Mouse (Mus musculus) liver, embryonic 14.5 days (tissue): ENCODE results near the gene Iqsec1. TPM values are rescaled to one million over a fixed set of nuclear protein-coding genes. Genes with fewer than 3 reads are reported as not detected.

ENCODE experiments used
- ATAC-seq: fragments of 200-750 bp; cut with Nextera tagmentation; 2 replicates; pipeline ENCODE4 v1.8.0; 2017; ENCODE audit warnings: moderate number of reproducible peaks, mild to moderate bottlenecking, moderate library complexity; ENCODE audit not compliant: insufficient read depth
- DNase-seq, 3 experiments: peaks; one replicate each; pipeline ENCODE4 v3.0.0-alpha.2; 2012 to 2013; ENCODE audit warnings: low read depth in 3 of 3, low spot score in 3 of 3
- H3K27ac ChIP-seq: fragments of 300-500 bp; sonication (generic); 2 replicates; pipeline ENCODE4 v1.5.1; 2014; ENCODE audit warnings: moderate library complexity, mild to moderate bottlenecking, control low read depth, inconsistent platforms
- H3K27me3 ChIP-seq: fragments of 300-500 bp; sonication (generic); 2 replicates; pipeline ENCODE4 v1.6.1; 2014; ENCODE audit warnings: mild to moderate bottlenecking, low read length, moderate library complexity; ENCODE audit not compliant: control insufficient read depth, insufficient read depth
- H3K36me3 ChIP-seq: fragments of 300-500 bp; sonication (generic); replicated peaks from 2 replicates; pipeline ENCODE4 v1.6.1; 2014; ENCODE audit warnings: low read depth; ENCODE audit not compliant: control insufficient read depth, insufficient read depth
- H3K4me1 ChIP-seq, 2 experiments: fragments of 200-500 bp in 1 of 2; fragments of 300-500 bp in 1 of 2; sonication (generic) in 1 of 2; replicated peaks; 2 replicates each; pipeline ENCODE4 v1.6.1; 2012 to 2014; ENCODE audit warnings: antibody characterized with exemption in 1 of 2, inconsistent platforms in 1 of 2, low read length in 1 of 2; ENCODE audit not compliant: control insufficient read depth in 2 of 2, insufficient read depth in 2 of 2
- H3K4me2 ChIP-seq: fragments of 300-500 bp; sonication (generic); 2 replicates; pipeline ENCODE4 v1.6.1; 2014; ENCODE audit warnings: low read depth, mild to moderate bottlenecking, control low read depth, moderate library complexity
- H3K4me3 ChIP-seq, 2 experiments: fragments of 200-500 bp in 1 of 2; fragments of 300-500 bp in 1 of 2; sonication (generic) in 1 of 2; 2 replicates each; pipeline ENCODE4 v1.5.1; 2012 to 2014; ENCODE audit warnings: low read depth in 2 of 2, low read length in 2 of 2, mild to moderate bottlenecking in 2 of 2, control low read depth in 1 of 2, inconsistent platforms in 1 of 2, moderate library complexity in 1 of 2; ENCODE audit not compliant: insufficient read depth in 1 of 2
- H3K9ac ChIP-seq: fragments of 300-500 bp; sonication (generic); replicated peaks from 2 replicates; pipeline ENCODE4 v1.6.1; 2014; ENCODE audit warnings: mild to moderate bottlenecking, control low read depth, moderate library complexity
- H3K9me3 ChIP-seq: fragments of 300-500 bp; sonication (generic); 2 replicates; pipeline ENCODE4 v1.6.1; 2016; ENCODE audit warnings: low read length, mixed read lengths; ENCODE audit not compliant: control insufficient read depth
- CTCF ChIP-seq: IDR thresholded peaks from 2 replicates; pipeline ENCODE4 v1.5.1; 2016; ENCODE audit warnings: antibody characterized with exemption, low read depth, control low read depth
- EP300 ChIP-seq: IDR thresholded peaks from 2 replicates; pipeline ENCODE4 v1.6.1; 2016; ENCODE audit warnings: antibody characterized with exemption, low read depth
- WGBS: fragments of 180-500 bp; shearing (Covaris S2); extraction: QIAGEN DNeasy Blood & Tissue Kit; methylation state at CpG from one replicate; pipeline ENCODE4 v1.1.7; 2014; ENCODE audit not compliant: insufficient replicate concordance; 5-methylcytosine and 5-hydroxymethylcytosine counted together
- polyA plus RNA-seq, 2 experiments: library from polyadenylated mRNA; depleted of rRNA in 1 of 2; stranded (reverse) in 1 of 2; unstranded in 1 of 2; fragments of >200 nt; fragmentation: Nextera tagmentation in 1 of 2; extraction: Ambion mirVana in 1 of 2; gene quantifications; 2 replicates each; pipeline versions ENCODE4 v1.2.1 to v1.2.3; 2012 to 2014

Gene Iqsec1
- polyA plus RNA-seq, 2 experiments, result 4.0 to 9.0 TPM

DNA sequence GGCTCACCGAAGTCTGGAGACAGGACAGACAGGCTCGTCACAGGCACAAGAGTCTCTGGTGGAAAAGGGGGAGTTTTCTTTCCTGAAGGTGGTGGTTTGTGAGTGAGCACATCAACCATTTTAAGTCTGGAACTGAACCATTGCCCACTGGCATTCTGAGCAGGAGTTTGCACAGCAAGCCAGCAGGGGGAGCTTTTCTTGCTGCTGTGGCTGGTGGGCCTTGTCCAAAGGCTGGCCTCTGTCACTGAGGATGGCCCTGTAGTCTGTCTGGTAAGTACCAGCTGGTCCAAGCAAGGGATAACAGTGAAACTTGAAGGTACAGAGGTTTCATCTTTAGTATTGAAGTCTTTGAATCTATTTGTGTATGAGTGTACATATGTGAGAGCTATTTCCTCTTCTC is 334.7 kb downstream of the Iqsec1 start:
- Histone ChIP-seq H3K4me3 (no peak overlapping the region), H3K9me3 (no peaks in the 10 kb centered on the region), H3K27ac (no peak overlapping the region), H3K4me1 (0 out of 4 replicates have a peak, but pooled peaks cover 0 to 3% of the 10 kb centered on the region in 2 experiments), H3K36me3 (no peaks in the 10 kb centered on the region), H3K9ac (no peak overlapping the region), H3K4me2 (no peak overlapping the region), H3K27me3 (no peaks in the 10 kb centered on the region)
- DNase-seq (peak in 1 of 3 experiments; percentile 30), ATAC-seq (no peak)
- TF ChIP-seq CTCF (peak; percentile 93), EP300 (no peak)
- whole genome bisulfite sequencing, result 25% methylated on average over 2 of the region's 2 CpGs

DNA sequence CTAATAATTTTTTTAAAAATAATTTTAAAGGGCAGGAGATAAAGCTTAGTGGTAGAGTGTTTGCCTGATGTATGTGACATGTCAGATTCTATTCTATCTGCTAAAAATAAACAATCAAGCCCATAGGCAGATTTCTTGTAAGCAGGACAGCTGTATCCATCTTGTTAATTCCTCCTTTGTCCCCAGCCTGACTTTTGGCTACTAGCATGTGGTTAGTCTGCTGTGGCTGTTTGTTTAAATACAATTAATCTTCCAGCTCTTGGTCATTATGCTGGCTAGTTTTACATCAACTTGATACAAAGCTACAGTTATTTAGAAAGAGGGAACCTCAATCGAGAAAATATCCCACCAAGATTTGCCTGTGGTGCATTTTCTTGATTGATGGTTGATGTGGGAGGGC is 337.9 kb downstream of the Iqsec1 start:
- H3K27me3 ChIP-seq, result no peaks in the 10 kb centered on the region
- WGBS, result 38% methylated on average over 1 of the region's 1 CpGs

DNA sequence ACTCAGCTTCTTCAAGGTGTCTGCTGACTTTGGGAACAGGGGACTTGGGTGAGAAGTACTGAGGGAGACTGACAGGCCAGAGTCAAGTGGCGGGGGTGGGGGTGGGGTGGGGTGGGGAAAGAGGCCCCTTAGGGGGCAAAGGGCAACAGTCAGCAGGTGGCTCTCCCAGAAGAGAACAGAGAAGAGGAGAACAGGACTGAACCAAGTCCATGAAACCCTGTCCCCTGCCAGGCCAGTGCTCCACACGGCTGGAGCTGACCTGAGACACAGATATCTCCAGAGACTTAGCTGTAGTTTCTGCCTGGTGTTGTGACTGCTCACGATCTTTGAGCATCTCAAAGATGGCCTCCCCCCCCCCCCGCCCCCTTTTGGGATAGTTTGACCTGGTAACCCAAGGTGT is 339.2 kb downstream of the Iqsec1 start:
- WGBS, result 39% methylated on average over 4 of the region's 4 CpGs
- no peak for ATAC-seq
- no peaks in the 10 kb centered on the region for H3K27me3 ChIP-seq

More for the DNA sequence above, 337.9 kb downstream of the Iqsec1 start:
- DNase-seq, result no peak
- TF ChIP-seq CTCF (no peak), EP300 (no peak)
- no peak overlapping the region for H3K4me2 ChIP-seq
- no peaks in the 10 kb centered on the region; the same call in 1 of the 2 replicates for H3K36me3 ChIP-seq
- no peaks in the 10 kb centered on the region for H3K9me3 ChIP-seq
- H3K4me1 ChIP-seq, result no peaks in the 10 kb centered on the region
- ATAC-seq, result no peak
- H3K27ac ChIP-seq, result no peak overlapping the region
- H3K9ac ChIP-seq, result no peak overlapping the region
- no peak overlapping the region for H3K4me3 ChIP-seq

DNA sequence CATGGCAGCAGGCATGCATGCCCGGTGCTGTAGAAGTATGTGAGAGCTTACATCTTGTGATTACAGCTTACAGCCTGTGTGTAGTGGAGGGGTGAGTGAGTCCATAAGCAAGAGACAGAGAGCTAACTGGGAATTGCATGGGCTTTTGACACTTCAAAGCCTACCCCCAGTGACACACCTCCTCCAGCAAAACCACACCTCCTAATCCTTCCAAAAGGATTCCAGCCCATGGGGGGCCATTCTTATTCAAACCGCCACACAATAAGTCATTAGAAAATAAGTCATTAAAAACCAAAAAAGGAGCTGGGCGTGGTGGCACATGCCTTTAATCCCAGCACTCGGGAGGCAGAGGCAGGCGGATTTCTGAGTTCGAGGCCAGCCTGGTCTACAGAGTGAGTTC is 340.1 kb downstream of the Iqsec1 start:
- DNase-seq (no peak), ATAC-seq (no peak)
- H3K27me3 ChIP-seq, result no peaks in the 10 kb centered on the region
- H3K4me2 ChIP-seq, result no peak overlapping the region
- no peak overlapping the region for H3K4me3 ChIP-seq
- no peak overlapping the region for H3K27ac ChIP-seq
- 74% methylated on average over 6 of the region's 6 CpGs for WGBS
- H3K9ac ChIP-seq, result no peak overlapping the region
- H3K4me1 ChIP-seq, result no peaks in the 10 kb centered on the region
- TF ChIP-seq CTCF (no peak), EP300 (no peak)
- no peaks in the 10 kb centered on the region for H3K9me3 ChIP-seq
- peaks cover 4% of the 10 kb centered on the region; the same call in 1 of the 2 replicates for H3K36me3 ChIP-seq

More for the DNA sequence above, 339.2 kb downstream of the Iqsec1 start:
- no peak for DNase-seq
- H3K9me3 ChIP-seq, result no peaks in the 10 kb centered on the region
- H3K4me2 ChIP-seq, result no peak overlapping the region
- H3K9ac ChIP-seq, result no peak overlapping the region
- H3K36me3 ChIP-seq, result peaks cover 2% of the 10 kb centered on the region; the same call in 1 of the 2 replicates
- H3K4me3 ChIP-seq, result no peak overlapping the region
- H3K27ac ChIP-seq, result no peak overlapping the region
- no peak for TF ChIP-seq CTCF
- TF ChIP-seq EP300, result no peak
- no peaks in the 10 kb centered on the region for H3K4me1 ChIP-seq

DNA sequence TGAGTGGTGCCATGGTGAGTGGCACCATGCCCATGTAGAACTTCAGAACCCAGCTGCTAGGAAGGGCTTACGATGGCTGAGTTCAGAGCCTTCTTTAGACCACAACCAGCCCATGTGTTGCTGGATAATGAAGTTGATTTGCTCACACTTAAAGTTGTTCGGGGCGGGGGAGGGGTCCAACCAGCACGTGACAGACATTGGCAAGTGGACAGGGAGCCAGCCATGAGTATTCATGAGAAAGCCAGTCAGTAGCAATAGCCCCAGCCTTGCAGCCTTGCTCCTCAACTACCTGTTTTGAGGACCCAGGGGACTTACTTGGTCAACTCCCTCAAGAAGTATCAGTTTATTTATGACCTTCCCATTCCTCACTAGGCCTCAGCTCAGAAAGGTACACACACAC is 343.5 kb downstream of the Iqsec1 start:
- TF ChIP-seq EP300 (no peak), CTCF (no peak)
- ATAC-seq (no peak), DNase-seq (no peak)
- 62% methylated on average over 4 of the region's 4 CpGs for WGBS
- Histone ChIP-seq H3K27ac (no peak overlapping the region), H3K4me3 (no peak overlapping the region), H3K27me3 (no peaks in the 10 kb centered on the region), H3K36me3 (peaks cover 23% of the 10 kb centered on the region), H3K4me2 (no peak overlapping the region), H3K4me1 (no peaks in the 10 kb centered on the region), H3K9ac (no peak overlapping the region), H3K9me3 (no peaks in the 10 kb centered on the region)
